Mouse (Mus musculus): ENCODE measurements around the gene Kcnj13.

DNA sequence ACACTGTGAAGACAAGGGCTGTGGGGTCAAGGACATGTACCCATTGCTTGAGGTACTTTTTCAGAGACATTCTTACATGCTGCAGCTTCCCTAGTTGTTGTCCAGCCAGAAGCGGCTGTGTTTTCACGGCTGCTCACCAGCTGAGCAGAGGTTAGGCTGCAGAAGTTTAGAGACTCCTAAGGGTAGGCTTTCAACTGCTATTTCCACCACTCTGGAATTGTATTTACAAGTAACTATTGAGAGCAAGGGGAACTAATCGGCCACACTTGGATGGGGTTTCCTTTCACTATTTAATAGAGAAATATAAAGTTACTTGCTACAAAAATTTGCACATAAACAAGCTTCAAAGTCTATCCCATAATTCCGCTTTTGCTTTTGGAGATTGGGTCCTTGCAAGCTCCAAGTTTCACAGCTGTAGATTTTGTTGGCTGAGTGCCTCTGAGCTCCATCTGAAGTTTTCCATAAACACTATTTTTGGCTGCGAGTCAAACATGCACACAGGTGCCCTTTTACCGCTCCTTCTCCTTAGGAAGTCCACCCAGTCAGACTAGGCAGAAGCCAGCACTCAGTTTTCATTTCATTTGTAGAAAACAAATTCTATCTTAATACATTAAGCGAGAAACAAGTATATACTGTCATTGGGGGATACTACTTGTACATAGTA is 2.5 kb upstream of the Kcnj13 start:
- TF ChIP-seq TAL1 (conservative IDR thresholded peaks at IDR 0.05; ENCODE audit: low read depth, low read length) (no peak), CTCF (IDR thresholded peaks at IDR 0.05; ENCODE audit: low read depth, low read length) (no peak)

Measured in G1E (cell line).